Comparison of ENCODE assay signal across 9 mouse cellular contexts in the genomic region with DNA sequence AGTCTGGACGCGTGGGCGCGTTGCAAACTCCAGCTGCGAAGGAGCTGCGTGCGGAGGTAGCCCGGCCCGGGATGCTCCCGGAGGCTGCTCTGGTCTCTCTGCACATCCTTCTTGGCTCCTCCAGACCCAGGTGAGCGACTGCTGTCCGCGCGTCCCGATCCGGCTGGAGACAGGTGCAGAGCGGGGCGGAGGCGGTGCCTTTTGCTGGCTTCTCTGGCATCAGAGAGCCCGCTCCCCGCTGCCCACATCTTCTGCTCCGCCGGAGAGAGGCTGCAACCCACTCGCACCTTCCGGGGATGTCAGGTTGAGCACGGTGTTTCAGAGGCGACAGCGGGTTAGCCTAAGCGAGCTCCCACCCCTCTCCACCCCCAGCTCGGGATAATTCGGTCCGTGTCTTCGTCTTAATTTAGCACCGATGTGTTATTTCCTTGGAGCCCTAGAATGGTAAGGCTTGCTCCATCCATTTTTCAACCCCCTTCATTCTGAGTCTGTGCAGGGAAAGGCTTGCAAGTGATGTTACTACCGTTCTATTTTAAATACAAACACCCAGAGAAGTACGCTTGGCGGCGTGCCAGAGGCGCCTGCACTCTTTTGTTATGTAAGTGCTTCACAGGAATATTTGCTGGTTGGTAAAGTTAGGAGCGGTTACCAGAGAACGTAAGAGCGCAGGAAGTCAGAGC. TPM values are rescaled to one million over a fixed set of nuclear protein-coding genes. Genes with fewer than 3 reads are reported as not detected.
DNase-seq lines count a peak whose midpoint lies in the region; ATAC-seq and TF ChIP-seq lines count a peak whose summit lies in the region.
"Had no signal": no experiment of that assay in that cellular context is flagged by ENCODE, and none has a peak within 500 bp of the region (broad histone marks: within the 10 kb centered on the region; RNA-seq: fewer than 3 reads in every experiment).

No protein-coding gene starts in this region.

- no peak overlapping the region for H3K27ac ChIP-seq in gastrocnemius, adult 2 months
- peak overlapping the region; percentile 97 for H3K27ac ChIP-seq in cortical plate, adult 2 months (ENCODE audit: insufficient read depth, low read length)
- no peak overlapping the region for H3K27ac ChIP-seq in kidney, adult 2 months (ENCODE audit: insufficient read depth, low read depth, low read length)
- H3K27ac ChIP-seq in midbrain, embryonic 11.5 days (ENCODE audit: low read depth, low read length), result no peak overlapping the region
- H3K27ac ChIP-seq: macrophage had no signal

- DNase-seq in gastrocnemius, adult 2 months, result peak; percentile 21
- DNase-seq in gastrocnemius, postnatal 25 days, result no peak
- DNase-seq in heart, adult 9 months (ENCODE audit: low spot score in 2 of 2), result peak; percentile 28 to 54
- DNase-seq in kidney, adult 2 months, result peak; percentile 48
- DNase-seq in left cerebral cortex, postnatal 36 days (ENCODE audit: low spot score in 2 of 2), result peak; percentile 89 to 91
- peak; percentile 93 for DNase-seq in midbrain, embryonic 11.5 days (ENCODE audit: low spot score, missing footprints)
- DNase-seq in urinary bladder, postnatal 14 days (ENCODE audit: low spot score), result peak; percentile 37

- H3K4me1 ChIP-seq in cortical plate, adult 2 months (ENCODE audit: control insufficient read depth, insufficient read depth, low read length), result 0 out of 2 replicates have a peak, but pooled peaks cover 2% of the 10 kb centered on the region
- no peaks in the 10 kb centered on the region for H3K4me1 ChIP-seq in kidney, adult 2 months (ENCODE audit: control insufficient read depth, insufficient read depth, low read length)
- peaks cover 7% of the 10 kb centered on the region; the same call in 1 of the 2 replicates for H3K4me1 ChIP-seq in midbrain, embryonic 11.5 days (ENCODE audit: control insufficient read depth, insufficient read depth, low read length)

- H3K27me3 ChIP-seq in kidney, adult 2 months (replicated peaks; ENCODE audit: control insufficient read depth, insufficient read depth, low read length), result no peaks in the 10 kb centered on the region; the same call in 1 of the 2 replicates
- peaks cover 21% of the 10 kb centered on the region; the same call in 1 of the 2 replicates for H3K27me3 ChIP-seq in midbrain, embryonic 11.5 days (ENCODE audit: control insufficient read depth, insufficient read depth, low read length)

- no peaks in the 10 kb centered on the region for H3K9me3 ChIP-seq in midbrain, embryonic 11.5 days (ENCODE audit: control insufficient read depth, low read length)

- no peaks in the 10 kb centered on the region for H3K36me3 ChIP-seq in kidney, adult 2 months (ENCODE audit: control insufficient read depth, insufficient read depth, low read length)
- no peaks in the 10 kb centered on the region for H3K36me3 ChIP-seq in midbrain, embryonic 11.5 days (ENCODE audit: control insufficient read depth, insufficient read depth, low read length)

- ATAC-seq in midbrain, embryonic 11.5 days (ENCODE audit: low FRiP score), result no peak

- no peak for TF ChIP-seq CTCF in gastrocnemius, adult 2 months (IDR thresholded peaks at IDR 0.05)
- TF ChIP-seq CTCF in cortical plate, adult 2 months (IDR thresholded peaks at IDR 0.05; ENCODE audit: extremely low read depth, insufficient read depth, low read length), result no peak
- TF ChIP-seq CTCF in kidney, adult 2 months (conservative IDR thresholded peaks at IDR 0.05; ENCODE audit: insufficient read depth, insufficient read length, low read depth, low read length), result no peak

- intact Hi-C loops in gastrocnemius, adult 2 months (cut with DNase I), result loop anchor here (2.0 kb wide), 1 partner anchor 285 kb away; no protein-coding TSS in a partner anchor
- intact Hi-C loops in left cerebral cortex, postnatal 36 days (cut with DNase I), result loop anchor here (1.0 to 5.0 kb wide), 4 partner anchors 95 to 282 kb away; a partner anchor contains a TSS

- TF ChIP-seq POLR2A in cortical plate, adult 2 months (IDR thresholded peaks at IDR 0.05; ENCODE audit: extremely low read depth, insufficient read depth, low read length), result no peak
- TF ChIP-seq POLR2A in kidney, adult 2 months (IDR thresholded peaks at IDR 0.05; ENCODE audit: low read depth, low read length), result no peak

- under 1% methylated on average over 42 of the region's 42 CpGs for WGBS in kidney, adult 2 months
- WGBS in midbrain, embryonic 11.5 days, result under 1% methylated on average over 42 of the region's 42 CpGs

- peak overlapping the region; percentile 98 for H3K4me2 ChIP-seq in midbrain, embryonic 11.5 days

- H3K9ac ChIP-seq in midbrain, embryonic 11.5 days (ENCODE audit: low read length), result peak overlapping the region; percentile 70

- peak overlapping the region; percentile 70 for H3K4me3 ChIP-seq in gastrocnemius, adult 2 months
- H3K4me3 ChIP-seq in cortical plate, adult 2 months (ENCODE audit: insufficient read depth, low read length), result peak overlapping the region; percentile 57
- peak overlapping the region; percentile 28; the same call in 1 of the 2 replicates for H3K4me3 ChIP-seq in kidney, adult 2 months (ENCODE audit: insufficient read depth, low read depth, low read length)
- peak overlapping the region; percentile 65 for H3K4me3 ChIP-seq in midbrain, embryonic 11.5 days (ENCODE audit: low read depth, low read length)

RNA-seq across cellular contexts. Expression of a gene that starts 0.6 kb away (rescaled TPM):
- total RNA-seq in gastrocnemius, adult 2 months (2021), result under 1 TPM; 0.08 to 0.15 TPM
- total RNA-seq in gastrocnemius, postnatal 25 days (2021), result under 1 TPM in 1 of 2 experiments, not detected in 1; 0.16 TPM
- polyA plus RNA-seq in cortical plate, adult 2 months (2012; rRNA removed), result 22.5 and 24.5 TPM in 2 replicates
- polyA plus RNA-seq in kidney, adult 2 months (2012; rRNA removed), result 0.80 and 0.98 TPM in 2 replicates
- total RNA-seq in left cerebral cortex, postnatal 36 days (2021), result 10 to 100 TPM; 39.9 to 41.4 TPM
- polyA plus RNA-seq in midbrain, embryonic 11.5 days (2014; fragmentation: Nextera tagmentation; extraction: Ambion mirVana), result 13.8 and 18.3 TPM in 2 replicates

Comparison
In these comparisons a context has a peak if more than half of its experiments do, and no peak if none do; other contexts are left out.
1. RNA of a gene that starts 0.6 kb away (total RNA-seq): 39.9 to 41.4 TPM in left cerebral cortex, postnatal 36 days; 0.16 TPM in gastrocnemius, postnatal 25 days and 0.08 to 0.15 TPM in gastrocnemius, adult 2 months; every median in the first group is over 10 times any median in the second.
2. Peak in every context shown above with its lines, with median percentiles within 50 percentile points of each other: H3K4me3 ChIP-seq.